Mouse (Mus musculus) right cerebral cortex, adult 2 months (tissue): Measurements from ENCODE around the gene Xlr4a.
"Not testable (repeated sequence)": the region's sequence is repeated elsewhere in the genome, so short reads cannot be mapped to it uniquely, and the experiment has no call there.

ENCODE experiments used
- DNase-seq, 2 experiments: peaks; one replicate each; pipeline ENCODE4 v3.0.0; 2021 to 2022; ENCODE audit warnings: low spot score in 2 of 2

Xlr4a gene

GRCm38 (mm10) chrX:73082267-73083055 is at the start of gene Xlr4a:
Xlr4a (minus strand) TSS chrX:73082478.
- not testable (repeated sequence) for DNase-seq

GRCm38 (mm10) chrX:73122859-73123829 is 40.9 kb upstream of the Xlr4a start:
- not testable (repeated sequence) for DNase-seq

- not testable (repeated sequence) for DNase-seq
These were observed 34.5 kb upstream of the Xlr4a start, which contains the start of gene Gm14685 for GRCm38 (mm10) chrX:73116747-73117146. Gm14685 (plus strand) TSS chrX:73117047.

GRCm38 (mm10) chrX:73096941-73097508 is 14.7 kb upstream of the Xlr4a start, which contains the start of gene Xlr3a:
Xlr3a (minus strand) TSS chrX:73097095.
- DNase-seq: peak in 1 of 2 experiments; percentile 1

- DNase-seq: not testable (repeated sequence)
These were observed 15.4 kb downstream of the Xlr4a start for GRCm38 (mm10) chrX:73066765-73067312.

GRCm38 (mm10) chrX:73064415-73064793 is 17.9 kb downstream of the Xlr4a start, which contains the start of gene Pnma3:
Pnma3 (plus strand) TSS chrX:73064787.
- peak in 1 of 2 experiments; percentile 6 for DNase-seq

GRCm38 (mm10) chrX:73063512-73064414 is 18.5 kb downstream of the Xlr4a start:
- DNase-seq: peak in 1 of 2 experiments; percentile 25

GRCm38 (mm10) chrX:73062323-73062722 is 20.0 kb downstream of the Xlr4a start:
- no peak for DNase-seq

GRCm38 (mm10) chrX:73061528-73061927 is 20.8 kb downstream of the Xlr4a start:
- no peak for DNase-seq

GRCm38 (mm10) chrX:73053860-73054563 is 28.3 kb downstream of the Xlr4a start:
- peak; percentile 93 to 96 for DNase-seq

- DNase-seq: no peak
These were observed 42.6 kb downstream of the Xlr4a start for GRCm38 (mm10) chrX:73039666-73040065.

GRCm38 (mm10) chrX:73038831-73039230 is 43.4 kb downstream of the Xlr4a start:
- no peak for DNase-seq

GRCm38 (mm10) chrX:73037003-73037402 is 45.3 kb downstream of the Xlr4a start, which contains the start of gene Pnma5:
Pnma5 (minus strand) TSS chrX:73037103.
- DNase-seq: no peak
